Mouse (Mus musculus) ovary, postnatal 14 days (tissue): ENCODE measurements around the gene Adgre4.
"Not testable (repeated sequence)": the region's sequence is repeated elsewhere in the genome, so short reads cannot be mapped to it uniquely, and the experiment has no call there.

Experiments
- DNase-seq: peaks from one replicate; pipeline ENCODE4 v3.0.0; 2022; ENCODE audit warnings: low spot score

Adgre4 gene

GRCm38 (mm10) chr17:55749786-55750185, at the start of gene Adgre4:
TSS of gene Adgre4 (plus strand) at chr17:55749984.
- DNase-seq, result no peak

GRCm38 (mm10) chr17:55702161-55702820, 47.5 kb upstream of the Adgre4 start:
- peak; percentile 52 for DNase-seq

GRCm38 (mm10) chr17:55702865-55703264, 46.9 kb upstream of the Adgre4 start:
- DNase-seq, result no peak

GRCm38 (mm10) chr17:55711984-55712811, 37.6 kb upstream of the Adgre4 start, which contains the start of gene Pot1b:
TSS of gene Pot1b (minus strand) at chr17:55712628.
- peak; percentile 93 for DNase-seq

- DNase-seq, result no peak
Observed at GRCm38 (mm10) chr17:55721270-55721669, 28.5 kb upstream of the Adgre4 start.

- no peak for DNase-seq
Observed at GRCm38 (mm10) chr17:55722250-55722649, 27.5 kb upstream of the Adgre4 start.

- no peak for DNase-seq
Observed at GRCm38 (mm10) chr17:55726193-55726592, 23.6 kb upstream of the Adgre4 start.

GRCm38 (mm10) chr17:55736675-55737074, 13.1 kb upstream of the Adgre4 start:
- DNase-seq, result no peak

GRCm38 (mm10) chr17:55751170-55751569, 1.4 kb downstream of the Adgre4 start:
- no peak for DNase-seq

GRCm38 (mm10) chr17:55813642-55814041, 63.9 kb downstream of the Adgre4 start:
- no peak for DNase-seq

GRCm38 (mm10) chr17:55816853-55817252, 67.1 kb downstream of the Adgre4 start:
- DNase-seq, result no peak

- no peak for DNase-seq
Observed at GRCm38 (mm10) chr17:55821566-55821965, 71.8 kb downstream of the Adgre4 start.

GRCm38 (mm10) chr17:55843067-55843466, 93.3 kb downstream of the Adgre4 start:
- DNase-seq, result no peak

GRCm38 (mm10) chr17:55877184-55877583, 127.4 kb downstream of the Adgre4 start:
- DNase-seq, result no peak

GRCm38 (mm10) chr17:55878282-55878635, 128.5 kb downstream of the Adgre4 start:
- not testable (repeated sequence) for DNase-seq

- peak; percentile 58 for DNase-seq
Observed at GRCm38 (mm10) chr17:55878636-55879369, 129.0 kb downstream of the Adgre4 start, which contains the start of gene Zfp119a. TSS of gene Zfp119a (minus strand) at chr17:55878930.

GRCm38 (mm10) chr17:55883631-55884030, 133.8 kb downstream of the Adgre4 start:
- DNase-seq, result no peak

- no peak for DNase-seq
Observed at GRCm38 (mm10) chr17:55884912-55885311, 135.1 kb downstream of the Adgre4 start.

GRCm38 (mm10) chr17:55892406-55892955, 142.7 kb downstream of the Adgre4 start:
- DNase-seq, result peak; percentile 7

GRCm38 (mm10) chr17:55903087-55903486, 153.3 kb downstream of the Adgre4 start:
- no peak for DNase-seq
